Mouse (Mus musculus): ENCODE results near the gene Zfp46. TPM values are rescaled to one million over a fixed set of nuclear protein-coding genes. Genes with fewer than 3 reads are reported as not detected.

Zfp46 gene
- 5.9 TPM for polyA plus RNA-seq (2017; shearing (Covaris generic))

GRCm38 (mm10) chr4:136284455-136284854 is at the start of gene Zfp46:
Gene Zfp46 (plus strand): TSS chr4:136284683.

DNA sequence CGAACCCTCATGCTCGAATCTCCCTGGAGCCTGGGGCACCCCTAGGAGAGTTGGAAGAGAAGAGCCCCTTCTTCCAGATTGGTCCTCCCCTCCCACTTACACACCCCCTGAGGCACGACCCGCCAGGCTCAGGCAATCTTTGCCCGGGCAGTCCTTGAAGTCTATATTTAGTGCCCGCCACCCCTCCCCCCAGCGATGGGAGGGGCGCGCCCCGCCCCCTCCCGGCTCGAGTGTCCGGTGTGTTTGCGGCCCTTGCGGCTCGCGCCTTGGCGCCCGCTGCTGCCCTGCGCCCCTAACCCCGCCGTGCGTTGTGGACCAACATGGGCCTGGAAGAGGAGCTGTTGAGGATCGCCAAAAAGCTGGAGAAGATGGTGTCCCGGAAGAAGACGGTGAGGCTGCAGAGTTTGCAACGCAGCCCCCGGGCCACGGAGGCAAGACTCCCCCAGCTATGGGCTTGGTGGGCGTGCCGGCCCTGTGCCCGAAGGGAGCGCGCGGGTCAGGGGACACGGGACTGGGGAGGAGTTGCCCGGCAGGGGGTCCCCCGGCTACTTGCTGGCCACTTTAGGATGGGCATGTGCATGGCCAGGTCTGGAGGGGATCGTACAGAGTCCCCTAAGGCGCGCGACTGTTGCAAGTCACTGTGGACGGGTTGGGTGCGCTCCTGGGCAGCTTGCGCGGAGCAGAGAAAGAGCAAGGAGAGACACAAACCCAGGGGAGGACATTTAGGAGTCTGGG is 36.6 kb upstream of the Zfp46 start, which contains the start of gene Tcea3:
Gene Tcea3, plus strand, starts transcription at position 1 of the 735 bp plus-strand sequence.

DNA sequence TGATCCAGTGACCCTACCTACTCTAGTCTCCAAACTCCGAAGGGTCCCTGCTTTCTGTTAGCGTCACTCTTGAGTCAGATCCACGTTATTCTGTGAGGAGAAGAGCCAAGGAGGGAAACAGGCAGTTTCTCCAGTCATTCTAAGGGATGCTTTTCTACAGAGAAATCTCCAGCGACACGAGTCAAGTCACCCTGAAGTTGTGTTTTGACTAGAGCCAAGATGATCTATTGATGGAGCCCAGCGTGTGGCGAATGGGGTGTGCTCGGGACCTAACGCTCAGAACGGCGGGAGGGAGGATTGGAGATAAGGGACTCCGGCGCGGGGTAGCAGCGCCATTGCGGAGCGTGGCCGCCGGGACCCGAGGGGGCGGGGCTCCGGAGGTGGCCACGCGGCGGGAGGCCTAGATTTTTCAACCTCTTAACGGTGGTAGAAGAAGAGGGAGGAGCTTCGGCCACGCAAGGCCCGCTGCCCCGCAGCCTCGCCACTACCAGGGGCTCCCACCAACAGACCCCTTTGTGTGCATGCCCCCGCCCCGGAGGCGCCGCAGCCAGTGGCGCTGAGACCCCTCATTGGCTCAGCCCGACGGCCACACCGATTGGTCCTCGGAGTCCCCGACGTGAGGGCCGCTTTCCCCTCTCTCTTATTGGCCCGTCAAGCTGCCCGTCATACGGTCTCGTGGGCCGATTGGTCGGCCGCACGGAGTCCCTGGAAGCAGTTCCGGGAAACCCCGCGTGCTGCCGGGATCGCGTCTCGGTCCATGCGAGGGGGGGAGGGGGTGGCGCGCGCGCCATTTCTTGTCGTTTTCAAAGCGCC is 26.0 kb downstream of the Zfp46 start, which contains the start of gene Hnrnpr:
Gene Hnrnpr, plus strand, starts transcription at position 714 of the 813 bp plus-strand sequence.

Other genes starting within 250 kb of the Zfp46 start
- 306 TPM for gene Rpl11, start 231.3 kb upstream of the Zfp46 start, polyA plus RNA-seq (2017; shearing (Covaris generic))
- 12.6 TPM for gene Id3, start 141.2 kb upstream of the Zfp46 start, polyA plus RNA-seq (2017; shearing (Covaris generic))
- 2.9 TPM for gene E2f2, start 112.3 kb upstream of the Zfp46 start, polyA plus RNA-seq (2017; shearing (Covaris generic))
- not detected for gene Asap3, start 78.3 kb upstream of the Zfp46 start, polyA plus RNA-seq (2017; shearing (Covaris generic))
- gene Tcea3, start 37.0 kb upstream of the Zfp46 start, polyA plus RNA-seq (2017; shearing (Covaris generic)), result not detected
- 109 TPM for gene Hnrnpr, start 26.3 kb downstream of the Zfp46 start, polyA plus RNA-seq (2017; shearing (Covaris generic))
- 0.77 TPM for gene Htr1d, start 138.8 kb downstream of the Zfp46 start, polyA plus RNA-seq (2017; shearing (Covaris generic))
- not detected for gene 6030445D17Rik, start 177.6 kb downstream of the Zfp46 start, polyA plus RNA-seq (2017; shearing (Covaris generic))
- 14.3 TPM for gene Luzp1, start 185.1 kb downstream of the Zfp46 start, polyA plus RNA-seq (2017; shearing (Covaris generic))

All from effector memory CD4-positive, alpha-beta T cell, adult 7 months (primary cell).